Mouse (Mus musculus) liver, embryonic 14.5 days (tissue): ENCODE measurements around the gene Rragd.

Source experiments
- CTCF ChIP-seq: IDR thresholded peaks from 2 replicates; pipeline ENCODE4 v1.5.1; 2016; ENCODE audit warnings: antibody characterized with exemption, low read depth, control low read depth
- EP300 ChIP-seq: IDR thresholded peaks from 2 replicates; pipeline ENCODE4 v1.6.1; 2016; ENCODE audit warnings: antibody characterized with exemption, low read depth

DNA sequence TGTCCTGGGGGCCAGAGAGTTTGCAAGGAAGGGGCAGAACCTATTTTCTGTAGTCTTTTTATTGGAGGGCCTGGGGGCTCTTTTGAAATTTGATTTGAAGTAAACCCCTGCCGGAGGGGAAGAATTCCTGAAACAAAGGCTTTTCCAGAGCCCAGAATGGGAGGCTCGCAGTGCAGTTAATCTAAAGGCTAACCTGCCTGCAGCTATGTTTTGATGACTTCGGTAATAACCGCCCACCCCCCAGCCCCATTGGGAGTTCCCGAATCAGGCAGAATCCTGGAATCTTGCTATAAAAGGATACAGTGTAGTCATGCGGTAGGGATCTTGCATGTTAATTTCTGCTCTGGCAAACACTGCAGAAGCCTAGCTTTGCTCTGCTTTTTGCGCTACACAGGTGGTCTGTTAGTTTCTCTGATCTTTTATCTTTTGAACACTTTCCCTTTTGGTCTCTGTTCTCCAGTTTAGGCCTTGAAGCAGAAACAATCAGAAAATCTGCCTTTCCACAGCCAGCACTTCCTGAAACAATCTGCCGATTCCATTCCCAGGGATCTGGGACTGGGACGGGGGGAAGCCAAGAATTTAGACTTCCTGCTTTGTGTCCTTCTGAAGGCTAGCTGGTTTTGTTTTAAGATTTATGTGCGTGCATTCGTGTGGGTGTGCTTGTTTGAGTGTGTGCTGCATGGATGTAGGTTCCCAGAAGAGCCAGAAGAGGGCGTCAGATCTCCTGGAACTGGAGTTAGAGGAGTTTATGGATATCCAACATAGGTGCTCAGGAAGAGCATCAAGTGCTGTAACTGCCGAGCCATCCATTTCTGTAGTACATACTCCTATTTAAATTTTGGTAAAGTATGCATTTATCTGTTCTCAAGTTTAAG is 2.2 kb downstream of the Rragd start:
- peak; percentile 53 for TF ChIP-seq CTCF
- TF ChIP-seq EP300: no peak
